Mouse (Mus musculus): ENCODE data around the gene Map3k19.

DNA sequence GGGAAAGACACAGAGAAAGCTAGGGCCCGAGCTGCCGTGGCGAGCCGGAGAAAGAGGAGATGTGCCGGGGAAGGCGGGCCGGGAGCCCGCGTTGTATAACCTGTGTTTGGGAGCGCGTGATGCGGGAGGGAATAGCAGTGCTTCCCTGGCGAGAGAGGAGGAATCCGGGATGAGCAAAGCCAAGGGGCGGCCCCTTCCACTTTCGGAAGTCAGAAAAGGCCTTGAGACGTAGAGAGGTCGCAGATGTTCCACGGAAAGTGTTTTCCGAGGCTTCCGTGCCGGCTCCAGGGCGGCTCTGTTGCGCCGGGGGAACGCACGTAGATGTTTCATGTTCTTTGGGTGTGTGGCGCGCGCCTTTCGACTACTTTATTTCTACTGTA is 80.3 kb downstream of the Map3k19 start:
- TF ChIP-seq CTCF (IDR thresholded peaks at IDR 0.05) (no peak), EP300 (IDR thresholded peaks at IDR 0.05) (no peak)
